Mouse (Mus musculus) WW6 (cell line): ENCODE measurements around the gene Mansc4.
A peak's percentile ranks its signal among the peaks of the same experiment; 100 is the strongest.

Experiments used
- DNase-seq: peaks from one replicate; pipeline ENCODE4 v3.0.0-alpha.2; 2013; ENCODE audit warnings: low read depth, low spot score

The Mansc4 gene

GRCm38 (mm10) chr6:147079919-147080318, 6.9 kb downstream of the Mansc4 start:
- DNase-seq: no peak

- peak; percentile 46 for DNase-seq
Measured at GRCm38 (mm10) chr6:147076878-147077277, 10.0 kb downstream of the Mansc4 start.

GRCm38 (mm10) chr6:147075808-147076387, 10.9 kb downstream of the Mansc4 start:
- no peak for DNase-seq

- no peak for DNase-seq
Measured at GRCm38 (mm10) chr6:147064944-147065261, 21.9 kb downstream of the Mansc4 start.

- no peak for DNase-seq
Measured at GRCm38 (mm10) chr6:147064226-147064943, 22.4 kb downstream of the Mansc4 start.

- no peak for DNase-seq
Measured at GRCm38 (mm10) chr6:147062694-147063093, 24.1 kb downstream of the Mansc4 start.

- DNase-seq: no peak
Measured at GRCm38 (mm10) chr6:147062034-147062433, 24.8 kb downstream of the Mansc4 start.

GRCm38 (mm10) chr6:147061630-147062029, 25.2 kb downstream of the Mansc4 start:
- no peak for DNase-seq

- DNase-seq: no peak
Measured at GRCm38 (mm10) chr6:147059326-147059725, 27.5 kb downstream of the Mansc4 start.

GRCm38 (mm10) chr6:147055374-147055977, 31.4 kb downstream of the Mansc4 start:
- DNase-seq: no peak

- no peak for DNase-seq
Measured at GRCm38 (mm10) chr6:147053785-147054646, 32.8 kb downstream of the Mansc4 start.

- no peak for DNase-seq
Measured at GRCm38 (mm10) chr6:147052440-147052839, 34.4 kb downstream of the Mansc4 start.

- no peak for DNase-seq
Measured at GRCm38 (mm10) chr6:147051666-147052065, 35.2 kb downstream of the Mansc4 start.

- DNase-seq: no peak
Measured at GRCm38 (mm10) chr6:147049239-147049805, 37.5 kb downstream of the Mansc4 start.

- no peak for DNase-seq
Measured at GRCm38 (mm10) chr6:147043633-147044032, 43.2 kb downstream of the Mansc4 start.

GRCm38 (mm10) chr6:147042291-147043290, 44.2 kb downstream of the Mansc4 start, which contains the start of gene Mrps35:
Gene Mrps35, plus strand, starts transcription at chr6:147042764.
- DNase-seq: peak; percentile 58

- DNase-seq: no peak
Measured at GRCm38 (mm10) chr6:147032303-147032925, 54.4 kb downstream of the Mansc4 start, which contains the start of gene Rep15. Gene Rep15, plus strand, starts transcription at chr6:147032584.

- no peak for DNase-seq
Measured at GRCm38 (mm10) chr6:147030096-147030885, 56.5 kb downstream of the Mansc4 start.

- DNase-seq: no peak
Measured at GRCm38 (mm10) chr6:147029591-147029990, 57.2 kb downstream of the Mansc4 start.
